Mouse (Mus musculus) forebrain, embryonic 13.5 days (tissue): ENCODE measurements around the gene Sfxn3. TPM values are rescaled to one million over a fixed set of nuclear protein-coding genes. Genes with fewer than 3 reads are reported as not detected.

Experiments used
- ATAC-seq: fragments of 200-750 bp; cut with Nextera tagmentation; 2 replicates; pipeline ENCODE4 v1.8.0; 2017
- H3K27ac ChIP-seq: fragments of 300-500 bp; sonication (generic); 2 replicates; pipeline ENCODE4 v1.5.1; 2015; ENCODE audit warnings: inconsistent platforms, mild to moderate bottlenecking, moderate library complexity
- H3K27me3 ChIP-seq: fragments of 300-500 bp; sonication (generic); 2 replicates; pipeline ENCODE4 v1.6.1; 2015; ENCODE audit warnings: mild to moderate bottlenecking, inconsistent platforms
- H3K36me3 ChIP-seq: fragments of 300-500 bp; sonication (generic); 2 replicates; pipeline ENCODE4 v1.6.1; 2015; ENCODE audit warnings: mild to moderate bottlenecking, inconsistent platforms; ENCODE audit not compliant: poor library complexity, severe bottlenecking
- H3K4me1 ChIP-seq: fragments of 300-500 bp; sonication (generic); 2 replicates; pipeline ENCODE4 v1.6.1; 2015; ENCODE audit warnings: inconsistent platforms
- H3K4me2 ChIP-seq: fragments of 300-500 bp; sonication (generic); 2 replicates; pipeline ENCODE4 v1.6.1; 2015; ENCODE audit warnings: inconsistent platforms, mild to moderate bottlenecking, moderate library complexity
- H3K4me3 ChIP-seq: fragments of 300-500 bp; sonication (generic); 2 replicates; pipeline ENCODE4 v1.5.1; 2015; ENCODE audit warnings: mild to moderate bottlenecking, inconsistent platforms
- H3K9ac ChIP-seq: fragments of 300-500 bp; sonication (generic); 2 replicates; pipeline ENCODE4 v1.6.1; 2015; ENCODE audit warnings: mild to moderate bottlenecking, inconsistent platforms
- H3K9me3 ChIP-seq: fragments of 300-500 bp; sonication (generic); replicated peaks from 2 replicates; pipeline ENCODE4 v1.6.1; 2016; ENCODE audit warnings: inconsistent platforms
- WGBS: fragments of 180-500 bp; shearing (Covaris S2); methylation state at CpG from one replicate; pipeline ENCODE4 v1.1.7; 2015; 5-methylcytosine and 5-hydroxymethylcytosine counted together
- polyA plus RNA-seq: library from polyadenylated mRNA; unstranded; fragments of >200 nt; fragmentation: Nextera tagmentation; extraction: Ambion mirVana; gene quantifications from 2 replicates; pipeline ENCODE4 v1.2.1, GENCODE M21; 2015

Sfxn3 gene
- polyA plus RNA-seq, 1 experiment from 2014 or later = 38.8 TPM

GRCm38 (mm10) chr19:45073871-45074542, 26.7 kb downstream of the Sfxn3 start:
- H3K36me3 ChIP-seq = no peaks in the 10 kb centered on the region
- peaks cover 68% of the 10 kb centered on the region for H3K27me3 ChIP-seq
- peak overlapping the region; percentile 85; the same call in 1 of the 2 replicates for H3K27ac ChIP-seq
- H3K4me1 ChIP-seq = peaks cover 25% of the 10 kb centered on the region
- H3K4me2 ChIP-seq = peak overlapping the region; percentile 99
- peak overlapping the region; percentile 62 for H3K4me3 ChIP-seq
- 9% methylated on average over 20 of the region's 20 CpGs for WGBS
- peak overlapping the region; percentile 77 for H3K9ac ChIP-seq
- ATAC-seq = peak; percentile 55
- no peaks in the 10 kb centered on the region for H3K9me3 ChIP-seq

GRCm38 (mm10) chr19:45074580-45075322, 27.4 kb downstream of the Sfxn3 start, which contains the start of gene Kazald1:
Gene Kazald1 (plus strand): TSS chr19:45075241.
- ATAC-seq = peak; percentile 92
- H3K4me3 ChIP-seq = peak within 1 kb of the TSS; percentile 62
- H3K4me2 ChIP-seq = peak within 1 kb of the TSS; percentile 99
- H3K9ac ChIP-seq = peak within 1 kb of the TSS; percentile 77
- WGBS = under 1% methylated on average over 45 of the region's 45 CpGs
- H3K27me3 ChIP-seq = peaks cover 68% of the 10 kb centered on the region
- no peaks in the 10 kb centered on the region for H3K9me3 ChIP-seq
- peaks cover 32% of the 10 kb centered on the region for H3K4me1 ChIP-seq
- H3K27ac ChIP-seq = peak within 1 kb of the TSS; percentile 85
- no peaks in the 10 kb centered on the region for H3K36me3 ChIP-seq

- Histone ChIP-seq H3K9ac (peak overlapping the region; percentile 77), H3K9me3 (no peaks in the 10 kb centered on the region), H3K4me1 (peaks cover 40% of the 10 kb centered on the region), H3K27ac (no peak overlapping the region), H3K36me3 (no peaks in the 10 kb centered on the region), H3K4me3 (peak overlapping the region; percentile 62), H3K4me2 (peak overlapping the region; percentile 99), H3K27me3 (peaks cover 74% of the 10 kb centered on the region)
- under 1% methylated on average over 32 of the region's 32 CpGs for WGBS
- peak; percentile 53; the same call in 1 of the 2 replicates for ATAC-seq
These were observed 28.2 kb downstream of the Sfxn3 start for GRCm38 (mm10) chr19:45075323-45076035.

- peak overlapping the region; percentile 59; the same call in 1 of the 2 replicates for H3K9ac ChIP-seq
- peaks cover 46% of the 10 kb centered on the region for H3K4me1 ChIP-seq
- no peaks in the 10 kb centered on the region for H3K9me3 ChIP-seq
- H3K27ac ChIP-seq = no peak overlapping the region
- 7% methylated on average over 17 of the region's 17 CpGs for WGBS
- peaks cover 77% of the 10 kb centered on the region for H3K27me3 ChIP-seq
- no peaks in the 10 kb centered on the region for H3K36me3 ChIP-seq
- peak overlapping the region; percentile 62 for H3K4me3 ChIP-seq
- ATAC-seq = no peak
- peak overlapping the region; percentile 99 for H3K4me2 ChIP-seq
These were observed 28.8 kb downstream of the Sfxn3 start for GRCm38 (mm10) chr19:45076036-45076575.

GRCm38 (mm10) chr19:45076586-45077510, 29.5 kb downstream of the Sfxn3 start:
- no peaks in the 10 kb centered on the region for H3K9me3 ChIP-seq
- ATAC-seq = no peak
- peak overlapping the region; percentile 99 for H3K4me2 ChIP-seq
- H3K27ac ChIP-seq = no peak overlapping the region
- H3K9ac ChIP-seq = peak overlapping the region; percentile 59
- H3K4me3 ChIP-seq = peak overlapping the region; percentile 62
- H3K36me3 ChIP-seq = no peaks in the 10 kb centered on the region
- under 1% methylated on average over 55 of the region's 62 CpGs for WGBS
- H3K27me3 ChIP-seq = peaks cover 77% of the 10 kb centered on the region
- peaks cover 47% of the 10 kb centered on the region for H3K4me1 ChIP-seq

- no peaks in the 10 kb centered on the region for H3K36me3 ChIP-seq
- H3K4me2 ChIP-seq = no peak overlapping the region
- no peak overlapping the region for H3K27ac ChIP-seq
- H3K9ac ChIP-seq = no peak overlapping the region
- ATAC-seq = no peak
- H3K9me3 ChIP-seq = no peaks in the 10 kb centered on the region
- 6% methylated on average over 20 of the region's 20 CpGs for WGBS
- H3K4me1 ChIP-seq = peaks cover 47% of the 10 kb centered on the region
- H3K27me3 ChIP-seq = peaks cover 83% of the 10 kb centered on the region
- H3K4me3 ChIP-seq = no peak overlapping the region
These were observed 30.7 kb downstream of the Sfxn3 start for GRCm38 (mm10) chr19:45077742-45078645.

GRCm38 (mm10) chr19:45078971-45079764, 31.9 kb downstream of the Sfxn3 start:
- Histone ChIP-seq H3K4me2 (peak overlapping the region; percentile 60), H3K36me3 (no peaks in the 10 kb centered on the region), H3K9me3 (no peaks in the 10 kb centered on the region), H3K4me1 (peaks cover 47% of the 10 kb centered on the region), H3K4me3 (peak overlapping the region; percentile 33), H3K27me3 (peaks cover 88% of the 10 kb centered on the region), H3K9ac (no peak overlapping the region), H3K27ac (no peak overlapping the region)
- WGBS = 3% methylated on average over 17 of the region's 17 CpGs
- no peak for ATAC-seq

- peak; percentile 10; the same call in 1 of the 2 replicates for ATAC-seq
- no peaks in the 10 kb centered on the region for H3K9me3 ChIP-seq
- no peaks in the 10 kb centered on the region for H3K36me3 ChIP-seq
- H3K27ac ChIP-seq = no peak overlapping the region
- H3K4me1 ChIP-seq = peaks cover 47% of the 10 kb centered on the region
- WGBS = under 1% methylated on average over 45 of the region's 45 CpGs
- peak overlapping the region; percentile 52 for H3K9ac ChIP-seq
- peaks cover 93% of the 10 kb centered on the region for H3K27me3 ChIP-seq
- peak overlapping the region; percentile 60 for H3K4me2 ChIP-seq
- H3K4me3 ChIP-seq = peak overlapping the region; percentile 33
These were observed 32.6 kb downstream of the Sfxn3 start for GRCm38 (mm10) chr19:45079769-45080515.

- Histone ChIP-seq H3K4me1 (peaks cover 41% of the 10 kb centered on the region), H3K4me3 (peak overlapping the region; percentile 33), H3K9me3 (no peaks in the 10 kb centered on the region), H3K27ac (no peak overlapping the region), H3K9ac (peak overlapping the region; percentile 52), H3K36me3 (no peaks in the 10 kb centered on the region), H3K4me2 (peak overlapping the region; percentile 60), H3K27me3 (peaks cover 95% of the 10 kb centered on the region)
- under 1% methylated on average over 17 of the region's 17 CpGs for WGBS
- ATAC-seq = no peak
These were observed 33.4 kb downstream of the Sfxn3 start for GRCm38 (mm10) chr19:45080711-45081110.
